Mouse (Mus musculus) liver, embryonic 13.5 days (tissue): ENCODE measurements at regions not wholly inside any gene's neighbourhood (a gene's known extent, or its start where the extent isn't known, plus 50 kb on each side); places are given as distances from the start of the nearest gene placed in this dataset.

Experiments
- ATAC-seq: fragments of 200-750 bp; cut with Nextera tagmentation; 2 replicates; pipeline ENCODE4 v1.8.0; 2017; ENCODE audit warnings: low read depth, mild to moderate bottlenecking, moderate number of reproducible peaks, moderate library complexity
- DNase-seq: peaks from one replicate; pipeline ENCODE4 v3.0.0; 2022
- H3K27ac ChIP-seq: fragments of 300-500 bp; sonication (generic); 2 replicates; pipeline ENCODE4 v1.5.1; 2015; ENCODE audit warnings: moderate library complexity, mild to moderate bottlenecking, inconsistent platforms
- H3K27me3 ChIP-seq: fragments of 300-500 bp; sonication (generic); 2 replicates; pipeline ENCODE4 v1.6.1; 2015; ENCODE audit warnings: mild to moderate bottlenecking, inconsistent platforms
- H3K36me3 ChIP-seq: fragments of 300-500 bp; sonication (generic); 2 replicates; pipeline ENCODE4 v1.6.1; 2015; ENCODE audit warnings: mild to moderate bottlenecking, inconsistent platforms
- H3K4me1 ChIP-seq: fragments of 300-500 bp; sonication (generic); replicated peaks from 2 replicates; pipeline ENCODE4 v1.6.1; 2015; ENCODE audit warnings: inconsistent platforms
- H3K4me2 ChIP-seq: fragments of 300-500 bp; sonication (generic); 2 replicates; pipeline ENCODE4 v1.6.1; 2015; ENCODE audit warnings: inconsistent platforms, mild to moderate bottlenecking, moderate library complexity
- H3K4me3 ChIP-seq: fragments of 300-500 bp; sonication (generic); replicated peaks from 2 replicates; pipeline ENCODE4 v1.5.1; 2015; ENCODE audit warnings: mild to moderate bottlenecking, inconsistent platforms
- H3K9ac ChIP-seq: fragments of 300-500 bp; sonication (generic); 2 replicates; pipeline ENCODE4 v1.6.1; 2015; ENCODE audit warnings: mild to moderate bottlenecking, inconsistent platforms
- H3K9me3 ChIP-seq: fragments of 300-500 bp; sonication (generic); replicated peaks from 2 replicates; pipeline ENCODE4 v1.6.1; 2016; ENCODE audit warnings: inconsistent platforms
- WGBS: fragments of 180-500 bp; shearing (Covaris S2); methylation state at CpG from one replicate; pipeline ENCODE4 v1.1.7; 2015; ENCODE audit not compliant: insufficient replicate concordance; 5-methylcytosine and 5-hydroxymethylcytosine counted together

GRCm38 (mm10) chr1:189065152-189065910 lies 57.7 kb upstream of the Kctd3 start:
- Histone ChIP-seq H3K9me3 (no peaks in the 10 kb centered on the region), H3K4me3 (no peak overlapping the region), H3K4me2 (no peak overlapping the region), H3K9ac (no peak overlapping the region), H3K27ac (no peak overlapping the region), H3K27me3 (no peaks in the 10 kb centered on the region), H3K4me1 (no peaks in the 10 kb centered on the region), H3K36me3 (no peaks in the 10 kb centered on the region)
- ATAC-seq (no peak), DNase-seq (no peak)
- 57% methylated on average over 5 of the region's 5 CpGs for WGBS

DNA sequence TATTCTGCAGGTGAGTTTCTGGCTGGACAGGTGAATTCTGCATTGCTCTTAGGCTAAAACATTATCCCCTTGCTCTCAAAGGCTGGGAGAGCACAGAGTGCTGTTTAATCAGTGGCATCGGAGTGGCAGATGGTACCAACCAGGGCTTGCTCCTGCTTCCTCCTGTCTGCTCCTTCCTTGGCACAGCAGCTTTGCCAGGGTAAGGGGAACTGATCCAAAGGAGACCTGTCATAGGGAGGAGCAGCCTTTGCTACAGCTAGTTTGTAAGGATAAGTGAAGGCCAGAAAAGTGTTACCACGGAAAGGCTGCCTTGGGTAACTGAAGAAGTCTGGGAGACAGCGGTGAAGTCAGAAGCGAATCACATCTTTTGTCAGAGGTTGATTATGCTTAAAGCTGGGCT lies 57.0 kb upstream of the Kctd3 start:
- Histone ChIP-seq H3K36me3 (no peaks in the 10 kb centered on the region), H3K27me3 (no peaks in the 10 kb centered on the region), H3K9me3 (no peaks in the 10 kb centered on the region), H3K4me3 (no peak overlapping the region), H3K27ac (no peak overlapping the region), H3K4me1 (no peaks in the 10 kb centered on the region), H3K4me2 (no peak overlapping the region), H3K9ac (no peak overlapping the region)
- ATAC-seq (no peak), DNase-seq (no peak)
- 77% methylated on average over 4 of the region's 4 CpGs for WGBS

DNA sequence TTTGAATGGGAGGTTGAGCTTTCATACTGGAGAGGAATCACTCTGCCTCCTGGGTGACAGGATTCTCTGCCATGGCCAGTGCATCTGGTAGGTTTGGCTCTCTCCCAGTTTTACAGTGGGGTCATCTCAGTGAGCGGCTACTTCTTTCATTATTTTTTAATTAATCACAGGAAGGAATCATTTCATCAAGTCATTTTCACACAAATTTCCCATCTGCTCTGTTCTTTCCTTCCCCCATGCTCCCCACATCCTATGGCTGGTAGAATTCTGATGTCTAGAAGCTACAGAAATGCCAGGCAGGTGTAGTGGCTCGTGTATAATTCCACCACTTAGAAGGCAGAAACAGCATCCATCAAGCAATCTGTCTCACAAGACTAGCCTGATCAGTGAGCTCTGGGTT lies 56.1 kb upstream of the Kctd3 start:
- ATAC-seq: no peak
- H3K36me3 ChIP-seq: no peaks in the 10 kb centered on the region
- DNase-seq: no peak

GRCm38 (mm10) chr1:189063209-189063608 lies 55.6 kb upstream of the Kctd3 start:
- Histone ChIP-seq H3K9ac (no peak overlapping the region), H3K27ac (no peak overlapping the region), H3K27me3 (no peaks in the 10 kb centered on the region), H3K4me3 (no peak overlapping the region), H3K4me2 (no peak overlapping the region), H3K9me3 (no peaks in the 10 kb centered on the region), H3K4me1 (no peaks in the 10 kb centered on the region), H3K36me3 (no peaks in the 10 kb centered on the region)
- no peak for DNase-seq
- ATAC-seq: no peak
- 52% methylated on average over 7 of the region's 7 CpGs for WGBS

More for the DNA sequence above, 56.1 kb upstream of the Kctd3 start:
- H3K27ac ChIP-seq: no peak overlapping the region
- H3K27me3 ChIP-seq: no peaks in the 10 kb centered on the region
- 51% methylated on average over 2 of the region's 2 CpGs for WGBS
- no peak overlapping the region for H3K9ac ChIP-seq
- H3K9me3 ChIP-seq: no peaks in the 10 kb centered on the region
- no peak overlapping the region for H3K4me3 ChIP-seq
- H3K4me1 ChIP-seq: no peaks in the 10 kb centered on the region
- no peak overlapping the region for H3K4me2 ChIP-seq
